Mouse (Mus musculus): ENCODE results near the gene Dmap1. TPM values are rescaled to one million over a fixed set of nuclear protein-coding genes. Genes with fewer than 3 reads are reported as not detected.

Dmap1 gene
- polyA plus RNA-seq, 1 experiment = 17.9 TPM

DNA sequence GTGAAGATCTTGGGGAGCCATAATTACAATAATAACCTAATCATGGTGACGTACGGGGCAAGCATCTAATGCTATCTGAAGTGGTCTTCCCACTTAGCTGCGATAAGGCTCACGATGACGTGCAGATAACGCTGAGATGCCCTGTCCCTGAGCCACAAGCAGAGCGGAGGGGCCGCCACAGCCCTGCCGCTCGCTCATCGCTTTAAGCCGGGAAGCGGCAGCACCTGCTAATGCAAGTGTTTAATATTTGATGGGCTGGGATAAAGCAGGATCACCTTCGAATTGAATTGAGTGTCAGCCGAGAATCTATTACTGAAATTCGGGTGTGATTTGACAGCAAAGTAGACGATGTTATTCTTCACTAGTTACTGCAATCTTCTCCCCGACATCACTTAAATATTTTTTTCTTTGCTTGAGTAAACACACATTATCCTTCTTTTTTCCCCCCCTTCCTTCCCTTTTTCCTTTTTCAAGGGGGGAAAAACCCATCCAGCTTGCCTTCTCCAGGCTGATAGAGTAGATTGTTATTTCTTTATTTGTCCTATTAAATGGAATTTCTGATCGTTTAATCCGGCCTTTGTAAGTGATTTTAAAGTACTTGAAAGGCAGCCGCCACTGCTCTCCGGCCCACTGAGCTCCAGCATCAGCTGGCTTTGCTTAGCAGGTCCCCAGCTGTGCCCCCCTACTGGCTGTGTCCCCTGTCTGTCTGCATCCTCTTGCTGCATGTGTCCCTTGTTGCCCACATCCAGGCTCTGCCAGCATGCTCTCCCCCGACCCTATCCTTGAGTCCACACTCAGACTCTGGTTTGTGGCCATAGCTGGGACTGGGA lies 34.9 kb downstream of the Dmap1 start:
- TF ChIP-seq POLR2A (IDR thresholded peaks at IDR 0.05; ENCODE audit: low read depth, low read length) (no peak), CTCF (IDR thresholded peaks at IDR 0.05; ENCODE audit: borderline replicate concordance, insufficient read depth, low read length) (no peak)
- Histone ChIP-seq H3K4me1 (ENCODE audit: control insufficient read depth, insufficient read depth, low read length) (no peaks in the 10 kb centered on the region), H3K27ac (ENCODE audit: insufficient read depth, low read length) (no peak overlapping the region), H3K4me3 (ENCODE audit: insufficient read depth, low read length) (no peak overlapping the region)

DNA sequence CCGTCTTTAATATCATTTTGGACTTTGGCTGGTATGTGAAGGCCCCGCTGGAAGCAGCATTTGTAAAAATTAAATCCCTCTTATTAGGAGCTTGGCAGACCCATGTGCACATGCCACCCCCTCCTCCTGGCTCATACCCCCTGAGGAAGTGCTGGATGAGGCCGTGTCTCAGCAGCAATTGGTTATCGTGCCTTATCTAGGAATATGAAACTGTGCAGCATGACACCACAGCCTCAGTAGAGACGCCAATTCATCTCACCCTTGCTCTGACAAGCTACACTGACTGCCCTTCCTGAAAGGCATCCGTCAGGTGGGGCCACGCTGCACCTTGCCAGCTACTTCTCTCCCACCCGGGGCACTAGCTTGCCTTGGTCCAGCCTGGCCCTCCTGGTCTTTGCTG lies 35.6 kb downstream of the Dmap1 start:
- H3K4me3 ChIP-seq (ENCODE audit: insufficient read depth, low read length) = no peak overlapping the region
- TF ChIP-seq POLR2A (IDR thresholded peaks at IDR 0.05; ENCODE audit: low read depth, low read length) (no peak), CTCF (IDR thresholded peaks at IDR 0.05; ENCODE audit: borderline replicate concordance, insufficient read depth, low read length) (no peak)
- no peak overlapping the region for H3K27ac ChIP-seq (ENCODE audit: insufficient read depth, low read length)
- H3K4me1 ChIP-seq (ENCODE audit: control insufficient read depth, insufficient read depth, low read length) = peaks cover 2% of the 10 kb centered on the region; the same call in 1 of the 2 replicates

DNA sequence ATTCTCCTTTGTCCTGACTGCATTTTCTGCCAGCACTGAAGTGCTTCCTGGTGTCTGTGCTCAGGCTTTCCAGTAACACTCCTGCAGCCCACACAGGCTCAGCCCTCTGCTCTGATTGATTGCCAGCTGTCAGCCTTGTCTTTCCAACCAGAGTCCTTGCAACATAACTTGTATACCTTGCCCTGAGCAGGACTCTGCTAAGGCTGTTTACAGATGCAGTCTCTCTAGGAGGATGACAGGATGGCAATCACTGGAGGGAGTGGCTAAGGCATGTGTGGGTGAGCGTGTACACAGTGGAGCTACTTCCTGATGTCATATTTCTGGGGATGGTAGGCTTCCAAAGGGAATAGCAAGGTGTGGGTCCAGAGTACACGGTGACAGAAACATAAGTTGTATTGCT lies 36.2 kb downstream of the Dmap1 start:
- no peak for TF ChIP-seq POLR2A (IDR thresholded peaks at IDR 0.05; ENCODE audit: low read depth, low read length)
- no peak for TF ChIP-seq CTCF (IDR thresholded peaks at IDR 0.05; ENCODE audit: borderline replicate concordance, insufficient read depth, low read length)
- Histone ChIP-seq H3K4me1 (ENCODE audit: control insufficient read depth, insufficient read depth, low read length) (peaks cover 7% of the 10 kb centered on the region; the same call in 1 of the 2 replicates), H3K27ac (ENCODE audit: insufficient read depth, low read length) (no peak overlapping the region), H3K4me3 (ENCODE audit: insufficient read depth, low read length) (no peak overlapping the region)

DNA sequence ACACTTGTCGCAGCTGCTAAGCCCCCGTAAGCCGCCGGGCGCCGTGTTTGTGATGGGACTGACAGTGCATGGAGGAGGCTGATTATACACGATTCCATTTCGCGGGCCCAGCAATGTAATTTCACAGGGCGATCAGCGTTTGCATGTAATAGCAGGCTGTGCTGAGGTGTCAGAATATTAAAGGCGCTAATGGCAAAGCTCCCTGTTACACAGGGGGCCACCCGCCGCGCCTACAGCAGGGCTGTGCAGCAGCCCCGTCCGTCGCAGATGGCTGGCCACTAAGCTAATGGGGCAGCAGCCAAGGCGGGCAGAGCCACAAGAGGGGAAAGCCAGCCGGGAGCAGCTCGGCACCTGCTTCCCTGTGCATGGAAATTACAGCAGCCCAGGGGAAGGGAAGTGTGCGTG lies 37.0 kb downstream of the Dmap1 start:
- no peak overlapping the region for H3K27ac ChIP-seq (ENCODE audit: insufficient read depth, low read length)
- TF ChIP-seq CTCF (IDR thresholded peaks at IDR 0.05; ENCODE audit: borderline replicate concordance, insufficient read depth, low read length) (no peak), POLR2A (IDR thresholded peaks at IDR 0.05; ENCODE audit: low read depth, low read length) (no peak)
- H3K4me3 ChIP-seq (ENCODE audit: insufficient read depth, low read length) = no peak overlapping the region
- H3K4me1 ChIP-seq (ENCODE audit: control insufficient read depth, insufficient read depth, low read length) = peaks cover 7% of the 10 kb centered on the region; the same call in 1 of the 2 replicates

DNA sequence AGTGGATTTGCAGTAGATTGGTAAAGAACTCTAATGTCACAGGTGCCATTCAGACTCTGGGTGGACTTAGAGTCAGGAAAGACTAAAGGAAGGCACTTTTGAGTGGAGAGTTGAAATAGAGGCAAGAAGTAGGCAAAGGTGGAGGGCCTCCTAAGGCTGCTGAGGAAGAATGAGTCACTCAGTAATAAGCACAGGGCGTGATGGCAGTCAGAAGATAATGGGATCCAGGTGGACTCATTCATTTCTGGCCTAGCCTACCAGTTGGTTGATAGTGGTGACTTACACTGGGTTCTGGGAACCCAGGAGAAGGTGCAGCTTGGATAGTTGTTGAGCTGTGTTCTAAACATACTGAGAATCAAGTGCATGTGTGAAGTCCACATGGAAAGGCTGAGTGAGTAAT lies 40.3 kb downstream of the Dmap1 start:
- H3K4me1 ChIP-seq (ENCODE audit: control insufficient read depth, insufficient read depth, low read length) = peaks cover 7% of the 10 kb centered on the region; the same call in 1 of the 2 replicates
- TF ChIP-seq CTCF (IDR thresholded peaks at IDR 0.05; ENCODE audit: borderline replicate concordance, insufficient read depth, low read length) = no peak
- TF ChIP-seq POLR2A (IDR thresholded peaks at IDR 0.05; ENCODE audit: low read depth, low read length) = no peak
- no peak overlapping the region for H3K27ac ChIP-seq (ENCODE audit: insufficient read depth, low read length)
- no peak overlapping the region for H3K4me3 ChIP-seq (ENCODE audit: insufficient read depth, low read length)

DNA sequence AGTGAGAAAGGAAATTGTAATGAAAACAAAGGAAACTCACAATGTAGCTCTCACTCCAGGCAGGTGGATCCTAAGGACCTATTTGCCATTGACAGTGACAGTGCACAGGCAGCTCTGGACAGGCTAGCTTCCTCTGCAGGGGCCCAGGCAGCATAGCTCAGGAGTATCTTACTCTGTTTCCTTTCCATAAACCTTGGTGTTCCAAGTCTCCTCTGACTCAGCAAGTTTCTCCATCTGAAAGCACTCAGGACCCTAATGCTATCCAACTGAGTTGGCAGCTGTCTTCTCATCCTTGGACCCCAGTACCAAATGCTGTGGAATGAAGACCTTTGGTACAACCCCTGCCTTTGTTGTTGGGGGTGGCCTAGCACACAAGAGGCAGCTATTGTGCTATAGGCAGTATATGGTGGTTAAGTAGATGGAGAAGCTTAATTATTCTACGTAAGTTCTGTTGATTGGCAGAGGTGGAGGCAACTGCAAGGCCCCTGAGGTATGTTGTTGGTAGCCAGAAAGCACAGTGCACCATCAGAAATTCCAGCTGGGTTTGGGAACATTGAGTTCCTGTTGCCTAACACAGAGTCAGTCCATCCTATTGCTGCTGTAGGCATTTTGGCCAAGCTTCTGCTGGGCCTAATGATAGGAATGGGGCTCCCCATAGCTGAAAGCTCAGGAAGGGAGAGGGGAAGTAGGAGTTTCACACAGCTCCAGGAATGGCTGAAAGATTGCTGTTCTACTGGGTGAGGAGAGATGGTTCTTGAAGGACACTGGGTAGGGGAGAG lies 41.0 kb downstream of the Dmap1 start:
- H3K27ac ChIP-seq (ENCODE audit: insufficient read depth, low read length) = no peak overlapping the region
- TF ChIP-seq CTCF (IDR thresholded peaks at IDR 0.05; ENCODE audit: borderline replicate concordance, insufficient read depth, low read length) = no peak
- no peak for TF ChIP-seq POLR2A (IDR thresholded peaks at IDR 0.05; ENCODE audit: low read depth, low read length)
- H3K4me1 ChIP-seq (ENCODE audit: control insufficient read depth, insufficient read depth, low read length) = peaks cover 7% of the 10 kb centered on the region; the same call in 1 of the 2 replicates
- no peak overlapping the region for H3K4me3 ChIP-seq (ENCODE audit: insufficient read depth, low read length)

DNA sequence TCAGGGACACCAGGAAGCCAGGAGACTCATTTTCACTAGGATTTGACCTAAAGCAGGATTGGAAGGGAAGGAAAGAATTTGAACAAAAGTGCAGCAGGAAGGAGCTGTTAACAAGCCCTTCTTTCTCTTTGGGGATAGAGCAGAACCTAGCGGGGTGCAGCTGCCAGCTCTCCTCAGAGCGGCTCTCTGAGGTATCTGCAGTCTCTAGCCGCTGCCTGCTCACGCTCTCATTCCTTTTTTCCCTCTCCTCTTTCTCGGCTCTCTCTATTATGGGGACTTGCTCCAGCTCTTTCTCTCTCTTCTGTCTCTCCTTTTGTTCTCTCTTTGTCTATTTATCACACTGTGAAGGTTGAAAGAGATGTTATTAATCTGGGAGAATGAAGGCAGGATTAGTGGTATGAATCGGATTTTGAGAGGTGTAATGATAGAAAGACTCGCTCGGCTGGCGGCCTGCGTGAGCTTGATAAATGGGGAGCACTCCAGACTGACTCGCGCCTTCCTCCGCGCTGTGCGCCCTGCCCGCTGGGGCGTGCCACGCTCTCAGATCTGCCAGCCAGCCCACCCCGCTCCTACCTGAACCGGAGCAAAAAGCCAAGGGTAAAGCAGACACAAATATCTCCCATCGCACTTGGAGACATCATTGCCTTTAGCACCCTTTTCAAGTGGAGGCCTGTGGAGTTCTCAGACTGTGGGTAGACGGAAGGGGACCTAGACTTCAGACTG lies 45.0 kb downstream of the Dmap1 start:
- Histone ChIP-seq H3K4me3 (ENCODE audit: insufficient read depth, low read length) (no peak overlapping the region), H3K27ac (ENCODE audit: insufficient read depth, low read length) (no peak overlapping the region), H3K4me1 (ENCODE audit: control insufficient read depth, insufficient read depth, low read length) (peaks cover 7% of the 10 kb centered on the region; the same call in 1 of the 2 replicates)
- no peak for TF ChIP-seq CTCF (IDR thresholded peaks at IDR 0.05; ENCODE audit: borderline replicate concordance, insufficient read depth, low read length)
- no peak for TF ChIP-seq POLR2A (IDR thresholded peaks at IDR 0.05; ENCODE audit: low read depth, low read length)

DNA sequence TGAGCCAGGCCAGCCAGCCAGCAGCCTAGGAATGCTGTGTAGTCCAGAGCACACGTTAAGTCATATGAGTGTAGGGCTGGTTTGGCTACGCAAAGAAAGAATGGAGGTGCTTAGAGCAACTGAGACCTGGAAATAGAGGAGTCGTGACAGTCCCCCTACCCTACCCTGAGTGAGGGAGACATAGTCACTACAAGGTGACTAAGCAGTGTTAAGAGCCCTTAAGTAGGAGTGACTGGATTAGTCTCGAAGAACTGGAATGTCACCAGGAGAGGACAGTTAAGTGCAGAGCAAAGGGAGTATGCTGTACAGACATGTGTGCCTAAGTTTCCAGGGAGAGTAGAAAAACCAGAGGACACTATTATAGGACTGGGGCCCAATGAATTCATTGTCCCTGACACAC lies 45.9 kb downstream of the Dmap1 start:
- Histone ChIP-seq H3K4me3 (ENCODE audit: insufficient read depth, low read length) (no peak overlapping the region), H3K27ac (ENCODE audit: insufficient read depth, low read length) (no peak overlapping the region), H3K4me1 (ENCODE audit: control insufficient read depth, insufficient read depth, low read length) (peaks cover 1% of the 10 kb centered on the region; the same call in 1 of the 2 replicates)
- TF ChIP-seq CTCF (IDR thresholded peaks at IDR 0.05; ENCODE audit: borderline replicate concordance, insufficient read depth, low read length) = no peak
- TF ChIP-seq POLR2A (IDR thresholded peaks at IDR 0.05; ENCODE audit: low read depth, low read length) = no peak

DNA sequence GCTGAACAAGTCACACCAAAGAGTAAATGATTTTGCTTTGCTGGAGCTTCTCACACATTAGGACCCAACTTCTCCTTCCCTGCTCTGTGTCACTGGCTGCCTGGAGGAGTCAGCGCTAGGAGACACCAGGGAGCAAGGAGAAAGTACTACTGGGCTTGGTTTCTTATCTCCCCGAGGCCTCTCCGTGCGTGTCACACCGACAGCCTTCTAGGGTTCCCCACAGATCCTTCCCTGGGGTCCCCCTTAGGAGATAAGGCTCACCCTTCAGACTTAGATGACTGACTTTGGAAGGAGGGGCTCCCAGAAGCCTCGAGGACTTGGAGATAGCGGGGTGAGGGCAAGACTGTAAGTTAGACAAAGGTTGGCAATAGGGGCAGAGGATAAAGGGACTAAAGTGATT lies 47.4 kb downstream of the Dmap1 start:
- no peak overlapping the region for H3K27ac ChIP-seq (ENCODE audit: insufficient read depth, low read length)
- H3K4me1 ChIP-seq (ENCODE audit: control insufficient read depth, insufficient read depth, low read length) = no peaks in the 10 kb centered on the region
- TF ChIP-seq CTCF (IDR thresholded peaks at IDR 0.05; ENCODE audit: borderline replicate concordance, insufficient read depth, low read length) = no peak
- TF ChIP-seq POLR2A (IDR thresholded peaks at IDR 0.05; ENCODE audit: low read depth, low read length) = no peak

More for the DNA sequence above, 47.4 kb downstream of the Dmap1 start:
- H3K4me3 ChIP-seq (ENCODE audit: insufficient read depth, low read length) = no peak overlapping the region

Measured in embryonic fibroblast, embryonic 13.5 days (primary cell).